Mouse (Mus musculus): ENCODE data around the gene Pdk2. TPM values are rescaled to one million over a fixed set of nuclear protein-coding genes. Genes with fewer than 3 reads are reported as not detected.

Gene Pdk2
- total RNA-seq, 2 experiments from 2014 or later: 137 to 142 TPM

GRCm38 (mm10) chr11:95004937-95005198 lies 36.3 kb downstream of the Pdk2 start:
- DNase-seq (ENCODE audit: low spot score in 2 of 2): peak in 1 of 2 experiments; percentile 57

GRCm38 (mm10) chr11:95004136-95004936 lies 36.8 kb downstream of the Pdk2 start:
- DNase-seq (ENCODE audit: low spot score in 2 of 2): no peak

DNA sequence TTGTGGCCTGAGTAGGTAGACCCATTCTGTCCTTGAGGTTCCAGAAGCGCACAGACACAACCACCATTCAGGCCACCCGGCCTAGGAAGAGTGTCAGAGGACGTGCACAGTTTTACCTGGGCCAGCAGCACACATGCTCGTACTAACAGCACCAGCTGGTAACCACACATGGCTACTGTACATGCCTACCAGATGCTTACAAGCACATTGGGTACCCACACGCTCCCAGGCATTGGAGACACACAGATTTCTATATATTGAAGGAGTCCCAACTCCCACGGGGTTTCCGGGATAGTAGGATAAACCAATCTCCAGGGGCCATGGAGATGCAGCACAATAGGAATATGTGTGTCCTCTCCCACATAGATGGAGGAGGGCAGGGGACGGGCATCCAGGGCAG lies 38.4 kb downstream of the Pdk2 start:
- peak in 1 of 2 experiments; percentile 83 for DNase-seq (ENCODE audit: low spot score in 2 of 2)

- no peak for DNase-seq (ENCODE audit: low spot score in 2 of 2)
Measured at GRCm38 (mm10) chr11:95001584-95002347, 39.4 kb downstream of the Pdk2 start.

DNA sequence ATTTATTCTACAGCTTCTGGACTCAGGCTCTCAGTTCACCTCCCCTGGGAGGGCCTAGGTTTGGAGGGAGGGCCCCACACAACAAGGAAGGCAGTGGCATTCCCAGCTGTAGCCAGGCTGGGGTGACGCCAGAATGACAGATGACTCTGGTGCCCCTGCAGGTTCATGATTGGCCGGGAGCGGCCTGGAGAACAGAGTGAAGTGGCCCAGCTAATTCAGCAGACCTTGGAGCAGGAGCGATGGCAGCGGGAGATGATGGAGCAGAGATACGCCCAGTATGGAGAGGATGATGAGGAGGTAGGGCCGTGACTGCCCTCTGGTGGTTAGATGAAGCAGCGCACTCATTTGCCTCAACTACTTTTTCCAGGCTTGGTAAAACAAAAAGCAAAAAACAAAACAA lies 40.1 kb downstream of the Pdk2 start:
- peak in 1 of 2 experiments; percentile 87 for DNase-seq (ENCODE audit: low spot score in 2 of 2)

GRCm38 (mm10) chr11:95000548-95000947 lies 40.6 kb downstream of the Pdk2 start:
- DNase-seq (ENCODE audit: low spot score in 2 of 2): no peak

DNA sequence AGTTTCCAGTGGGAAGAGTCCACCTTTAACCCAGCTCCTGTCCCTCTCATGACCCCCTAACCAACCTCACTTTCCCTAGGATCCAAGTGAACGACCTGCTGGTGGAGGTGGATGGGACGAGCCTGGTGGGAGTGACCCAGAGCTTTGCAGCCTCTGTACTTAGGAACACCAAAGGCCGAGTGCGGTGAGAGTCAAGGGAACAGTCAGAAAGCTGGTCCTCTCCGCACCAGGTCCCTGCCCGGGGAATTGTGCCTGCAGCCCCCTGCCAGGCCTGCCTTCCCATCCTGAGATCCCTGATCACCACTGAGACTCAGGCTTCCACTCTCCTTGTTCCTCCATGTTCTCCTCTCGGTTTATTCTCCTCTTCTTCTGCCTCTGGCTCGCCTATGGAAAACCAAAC lies 41.0 kb downstream of the Pdk2 start:
- DNase-seq (ENCODE audit: low spot score in 2 of 2): no peak

GRCm38 (mm10) chr11:94998041-94998531 lies 43.1 kb downstream of the Pdk2 start:
- peak in 1 of 2 experiments; percentile 81 for DNase-seq (ENCODE audit: low spot score in 2 of 2)

GRCm38 (mm10) chr11:94997596-94997995 lies 43.6 kb downstream of the Pdk2 start:
- no peak for DNase-seq (ENCODE audit: low spot score in 2 of 2)

DNA sequence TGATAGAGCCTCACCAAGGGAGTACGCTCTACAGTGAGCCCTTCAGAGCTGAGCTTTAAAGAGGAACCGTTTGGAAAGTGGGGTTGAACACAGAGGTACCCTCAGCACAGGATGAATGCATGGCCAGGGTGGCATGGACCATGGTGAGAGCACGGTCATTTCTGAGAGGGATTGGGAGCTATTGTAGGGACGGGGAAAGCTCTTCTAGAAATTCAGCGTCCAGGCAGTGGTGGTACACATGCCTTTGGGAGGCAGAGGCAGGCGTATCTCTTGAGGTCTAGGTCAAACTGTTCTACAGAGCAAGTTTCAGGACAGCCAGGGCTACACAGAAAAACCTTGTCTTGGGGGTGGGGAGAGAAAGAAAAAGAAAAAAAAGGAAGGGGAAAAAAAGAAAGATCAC lies 44.2 kb downstream of the Pdk2 start:
- no peak for DNase-seq (ENCODE audit: low spot score in 2 of 2)

GRCm38 (mm10) chr11:94996101-94996500 lies 45.1 kb downstream of the Pdk2 start:
- DNase-seq (ENCODE audit: low spot score in 2 of 2): no peak

GRCm38 (mm10) chr11:94994947-94995772 lies 46.0 kb downstream of the Pdk2 start:
- DNase-seq (ENCODE audit: low spot score in 2 of 2): no peak

- no peak for DNase-seq (ENCODE audit: low spot score in 2 of 2)
Measured at GRCm38 (mm10) chr11:94994208-94994814, 46.8 kb downstream of the Pdk2 start.

GRCm38 (mm10) chr11:94992754-94993606 lies 48.2 kb downstream of the Pdk2 start:
- DNase-seq (ENCODE audit: low spot score in 2 of 2): no peak

GRCm38 (mm10) chr11:94992480-94992753 lies 48.7 kb downstream of the Pdk2 start:
- DNase-seq (ENCODE audit: low spot score in 2 of 2): no peak

GRCm38 (mm10) chr11:94991641-94992479 lies 49.3 kb downstream of the Pdk2 start:
- no peak for DNase-seq (ENCODE audit: low spot score in 2 of 2)

GRCm38 (mm10) chr11:94990749-94991577 lies 50.2 kb downstream of the Pdk2 start, which contains the start of gene Ppp1r9b:
TSS of gene Ppp1r9b (plus strand) at chr11:94991035.
- DNase-seq (ENCODE audit: low spot score in 2 of 2): peak; percentile 89 to 95

DNA sequence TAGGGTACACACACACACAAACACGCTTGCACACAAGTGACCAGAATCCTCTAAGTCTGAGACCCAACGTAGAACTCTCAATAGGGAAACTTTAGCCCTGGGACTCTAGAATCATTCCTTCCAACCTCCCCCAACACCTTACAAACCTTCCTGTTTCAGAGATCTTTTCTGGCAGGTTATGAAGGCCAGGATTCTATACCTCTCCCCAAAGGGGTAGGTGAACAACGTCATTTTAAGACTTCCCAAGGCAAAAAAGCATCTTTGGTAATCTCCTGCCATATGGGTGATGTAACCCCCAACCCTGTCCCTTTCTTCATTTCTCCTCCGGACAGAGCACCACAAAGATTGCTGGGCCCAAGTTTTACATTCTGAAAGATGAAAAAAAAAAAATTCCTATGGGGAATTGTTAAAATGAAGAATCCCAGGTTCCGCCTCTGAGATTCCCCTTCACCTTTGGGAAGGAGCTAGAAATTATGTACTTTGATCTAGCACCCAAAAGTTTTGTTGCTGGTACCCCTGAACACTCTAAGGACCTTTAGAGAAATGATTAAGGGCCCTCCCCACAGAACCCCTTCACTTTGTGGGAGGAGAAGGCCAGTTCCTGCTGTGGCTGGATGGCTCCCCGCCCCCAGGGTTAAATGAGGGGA lies 50.9 kb downstream of the Pdk2 start:
- DNase-seq (ENCODE audit: low spot score in 2 of 2): no peak
